Mouse (Mus musculus): Measurements from ENCODE around the gene Dpf1. TPM values are rescaled to one million over a fixed set of nuclear protein-coding genes. Genes with fewer than 3 reads are reported as not detected.

Gene Dpf1
- polyA plus RNA-seq, 1 experiment: 5.9 TPM

- no peak overlapping the region for H3K9ac ChIP-seq (ENCODE audit: low read depth, poor library complexity, severe bottlenecking)
- H3K9me3 ChIP-seq (replicated peaks; ENCODE audit: control insufficient read depth, insufficient read depth, low read length, poor library complexity, severe bottlenecking): no peaks in the 10 kb centered on the region
- no peak overlapping the region for H3K4me3 ChIP-seq (ENCODE audit: low read depth, low read length)
- TF ChIP-seq CTCF (IDR thresholded peaks at IDR 0.05; ENCODE audit: low read depth, low read length) (no peak), EP300 (IDR thresholded peaks at IDR 0.05; ENCODE audit: insufficient read depth, low read depth, low read length) (no peak), POLR2A (IDR thresholded peaks at IDR 0.05; ENCODE audit: insufficient read depth, low read length) (no peak)
- H3K4me1 ChIP-seq (ENCODE audit: control insufficient read depth, insufficient read depth, low read length): no peaks in the 10 kb centered on the region
- no peaks in the 10 kb centered on the region for H3K36me3 ChIP-seq (ENCODE audit: control insufficient read depth, insufficient read depth, low read length, poor library complexity, severe bottlenecking)
- no peak overlapping the region for H3K27ac ChIP-seq (ENCODE audit: insufficient read depth, low read length)
- no peaks in the 10 kb centered on the region for H3K27me3 ChIP-seq (ENCODE audit: control insufficient read depth, insufficient read depth, low read length, poor library complexity, severe bottlenecking)
Measured at GRCm38 (mm10) chr7:29334156-29334555, 30.4 kb downstream of the Dpf1 start.

- Histone ChIP-seq H3K4me3 (ENCODE audit: low read depth, low read length) (no peak overlapping the region), H3K27ac (ENCODE audit: insufficient read depth, low read length) (no peak overlapping the region), H3K9me3 (replicated peaks; ENCODE audit: control insufficient read depth, insufficient read depth, low read length, poor library complexity, severe bottlenecking) (no peaks in the 10 kb centered on the region), H3K9ac (ENCODE audit: low read depth, poor library complexity, severe bottlenecking) (no peak overlapping the region), H3K36me3 (ENCODE audit: control insufficient read depth, insufficient read depth, low read length, poor library complexity, severe bottlenecking) (no peaks in the 10 kb centered on the region), H3K27me3 (ENCODE audit: control insufficient read depth, insufficient read depth, low read length, poor library complexity, severe bottlenecking) (no peaks in the 10 kb centered on the region), H3K4me1 (ENCODE audit: control insufficient read depth, insufficient read depth, low read length) (no peaks in the 10 kb centered on the region)
- TF ChIP-seq EP300 (IDR thresholded peaks at IDR 0.05; ENCODE audit: insufficient read depth, low read depth, low read length): no peak
- no peak for TF ChIP-seq CTCF (IDR thresholded peaks at IDR 0.05; ENCODE audit: low read depth, low read length)
- TF ChIP-seq POLR2A (IDR thresholded peaks at IDR 0.05; ENCODE audit: insufficient read depth, low read length): no peak
Measured at GRCm38 (mm10) chr7:29335276-29335675, 31.5 kb downstream of the Dpf1 start.

GRCm38 (mm10) chr7:29335841-29336671, 32.3 kb downstream of the Dpf1 start:
- no peaks in the 10 kb centered on the region for H3K9me3 ChIP-seq (replicated peaks; ENCODE audit: control insufficient read depth, insufficient read depth, low read length, poor library complexity, severe bottlenecking)
- no peak overlapping the region for H3K4me3 ChIP-seq (ENCODE audit: low read depth, low read length)
- no peak overlapping the region for H3K27ac ChIP-seq (ENCODE audit: insufficient read depth, low read length)
- TF ChIP-seq POLR2A (IDR thresholded peaks at IDR 0.05; ENCODE audit: insufficient read depth, low read length): no peak
- no peak for TF ChIP-seq EP300 (IDR thresholded peaks at IDR 0.05; ENCODE audit: insufficient read depth, low read depth, low read length)
- no peak for TF ChIP-seq CTCF (IDR thresholded peaks at IDR 0.05; ENCODE audit: low read depth, low read length)
- no peaks in the 10 kb centered on the region for H3K4me1 ChIP-seq (ENCODE audit: control insufficient read depth, insufficient read depth, low read length)
- H3K9ac ChIP-seq (ENCODE audit: low read depth, poor library complexity, severe bottlenecking): no peak overlapping the region
- H3K27me3 ChIP-seq (ENCODE audit: control insufficient read depth, insufficient read depth, low read length, poor library complexity, severe bottlenecking): no peaks in the 10 kb centered on the region
- H3K36me3 ChIP-seq (ENCODE audit: control insufficient read depth, insufficient read depth, low read length, poor library complexity, severe bottlenecking): no peaks in the 10 kb centered on the region

DNA sequence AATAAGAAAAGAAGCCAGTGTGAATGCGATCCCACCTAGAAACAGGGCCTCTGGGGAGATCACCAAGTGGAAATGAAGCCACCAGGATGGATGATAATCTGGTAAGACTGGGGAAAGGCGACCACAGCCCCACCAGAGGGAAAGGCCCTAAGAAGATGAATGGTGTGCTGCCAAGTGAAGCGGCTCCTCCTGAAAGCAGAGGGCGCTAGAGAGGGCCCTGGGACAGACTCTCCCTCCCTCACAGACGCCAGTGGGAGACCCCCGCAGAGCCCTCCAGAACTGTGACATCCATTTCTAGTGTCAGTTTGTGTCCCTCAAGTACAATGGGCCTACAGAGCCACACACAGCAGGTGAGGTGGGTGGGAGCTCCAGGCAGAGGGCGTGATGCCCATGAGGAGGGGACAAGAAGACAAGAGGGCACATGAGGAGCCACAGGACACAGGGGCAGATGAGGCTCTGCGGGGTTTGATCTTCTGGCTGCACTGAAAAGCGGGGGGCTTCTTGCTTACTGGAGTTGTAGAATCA, 33.1 kb downstream of the Dpf1 start:
- Histone ChIP-seq H3K27ac (ENCODE audit: insufficient read depth, low read length) (no peak overlapping the region), H3K27me3 (ENCODE audit: control insufficient read depth, insufficient read depth, low read length, poor library complexity, severe bottlenecking) (no peaks in the 10 kb centered on the region), H3K4me1 (ENCODE audit: control insufficient read depth, insufficient read depth, low read length) (no peaks in the 10 kb centered on the region), H3K9ac (ENCODE audit: low read depth, poor library complexity, severe bottlenecking) (no peak overlapping the region), H3K9me3 (replicated peaks; ENCODE audit: control insufficient read depth, insufficient read depth, low read length, poor library complexity, severe bottlenecking) (no peaks in the 10 kb centered on the region), H3K4me3 (ENCODE audit: low read depth, low read length) (no peak overlapping the region), H3K36me3 (ENCODE audit: control insufficient read depth, insufficient read depth, low read length, poor library complexity, severe bottlenecking) (no peaks in the 10 kb centered on the region)
- TF ChIP-seq POLR2A (IDR thresholded peaks at IDR 0.05; ENCODE audit: insufficient read depth, low read length) (no peak), CTCF (IDR thresholded peaks at IDR 0.05; ENCODE audit: low read depth, low read length) (peak; percentile 52), EP300 (IDR thresholded peaks at IDR 0.05; ENCODE audit: insufficient read depth, low read depth, low read length) (no peak)

DNA sequence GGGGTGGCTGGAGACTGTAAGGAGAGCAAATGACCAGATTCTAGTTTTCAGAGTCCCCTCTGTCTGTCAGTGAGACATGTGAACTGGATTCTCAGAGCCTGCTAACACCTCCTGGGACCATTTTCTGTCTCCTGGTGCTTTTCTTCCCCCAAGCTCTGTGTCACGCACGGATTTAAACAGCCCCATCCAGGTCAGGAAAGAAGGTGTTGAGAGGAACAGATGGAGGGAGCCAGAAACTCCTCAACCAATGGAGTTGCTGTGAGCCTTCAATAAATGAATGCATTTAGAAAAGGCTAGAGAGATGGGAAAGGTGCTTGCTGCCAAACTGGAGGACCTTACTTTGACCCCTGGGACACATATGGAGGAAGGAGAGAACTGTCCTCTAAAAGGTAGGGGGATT, 34.0 kb downstream of the Dpf1 start:
- H3K36me3 ChIP-seq (ENCODE audit: control insufficient read depth, insufficient read depth, low read length, poor library complexity, severe bottlenecking): no peaks in the 10 kb centered on the region
- H3K27me3 ChIP-seq (ENCODE audit: control insufficient read depth, insufficient read depth, low read length, poor library complexity, severe bottlenecking): no peaks in the 10 kb centered on the region
- H3K9me3 ChIP-seq (replicated peaks; ENCODE audit: control insufficient read depth, insufficient read depth, low read length, poor library complexity, severe bottlenecking): no peaks in the 10 kb centered on the region
- H3K4me1 ChIP-seq (ENCODE audit: control insufficient read depth, insufficient read depth, low read length): no peaks in the 10 kb centered on the region
- no peak overlapping the region for H3K4me3 ChIP-seq (ENCODE audit: low read depth, low read length)
- no peak overlapping the region for H3K9ac ChIP-seq (ENCODE audit: low read depth, poor library complexity, severe bottlenecking)
- TF ChIP-seq CTCF (IDR thresholded peaks at IDR 0.05; ENCODE audit: low read depth, low read length): no peak
- TF ChIP-seq EP300 (IDR thresholded peaks at IDR 0.05; ENCODE audit: insufficient read depth, low read depth, low read length): no peak
- no peak for TF ChIP-seq POLR2A (IDR thresholded peaks at IDR 0.05; ENCODE audit: insufficient read depth, low read length)
- H3K27ac ChIP-seq (ENCODE audit: insufficient read depth, low read length): no peak overlapping the region

DNA sequence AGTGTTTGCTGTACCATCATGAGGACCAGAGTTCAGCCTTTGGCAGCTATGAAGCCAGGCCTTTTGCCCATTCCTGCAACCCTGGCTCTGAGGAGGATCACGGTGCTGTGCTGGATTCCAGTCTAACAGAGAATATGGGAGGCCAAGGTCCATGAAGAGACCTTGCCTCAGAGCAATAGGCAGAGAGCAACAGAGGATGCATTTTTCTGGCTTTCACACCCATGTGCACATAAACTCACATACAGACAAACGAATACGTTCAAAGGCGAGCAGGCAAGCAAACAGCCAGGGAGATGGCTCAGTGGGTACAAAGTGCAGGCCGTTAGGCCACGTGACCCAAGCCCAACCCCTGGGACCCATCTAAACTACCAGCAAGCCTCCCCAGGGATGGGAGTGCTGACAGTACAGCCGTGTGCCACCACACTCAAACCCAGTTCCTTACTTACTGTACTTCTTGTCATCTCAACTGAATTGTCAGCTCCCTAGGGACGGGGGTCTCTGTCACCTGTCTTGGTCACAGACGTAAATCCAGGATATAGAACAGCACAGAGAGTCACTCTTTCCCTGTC, 34.7 kb downstream of the Dpf1 start:
- H3K27ac ChIP-seq (ENCODE audit: insufficient read depth, low read length): no peak overlapping the region
- TF ChIP-seq EP300 (IDR thresholded peaks at IDR 0.05; ENCODE audit: insufficient read depth, low read depth, low read length) (no peak), POLR2A (IDR thresholded peaks at IDR 0.05; ENCODE audit: insufficient read depth, low read length) (no peak), CTCF (IDR thresholded peaks at IDR 0.05; ENCODE audit: low read depth, low read length) (no peak)
- H3K9me3 ChIP-seq (replicated peaks; ENCODE audit: control insufficient read depth, insufficient read depth, low read length, poor library complexity, severe bottlenecking): no peaks in the 10 kb centered on the region
- no peaks in the 10 kb centered on the region for H3K4me1 ChIP-seq (ENCODE audit: control insufficient read depth, insufficient read depth, low read length)
- no peak overlapping the region for H3K4me3 ChIP-seq (ENCODE audit: low read depth, low read length)
- no peaks in the 10 kb centered on the region for H3K36me3 ChIP-seq (ENCODE audit: control insufficient read depth, insufficient read depth, low read length, poor library complexity, severe bottlenecking)
- no peaks in the 10 kb centered on the region for H3K27me3 ChIP-seq (ENCODE audit: control insufficient read depth, insufficient read depth, low read length, poor library complexity, severe bottlenecking)
- H3K9ac ChIP-seq (ENCODE audit: low read depth, poor library complexity, severe bottlenecking): no peak overlapping the region
